Mouse (Mus musculus) liver (tissue): ENCODE measurements around the gene Slc8a3.
A peak's percentile ranks its signal among the peaks of the same experiment; 100 is the strongest.
"Not testable (repeated sequence)": the region's sequence is repeated elsewhere in the genome, so short reads cannot be mapped to it uniquely, and the experiment has no call there.

Experiments
- DNase-seq: peaks from one replicate; pipeline ENCODE4 v3.0.0-alpha.2; 2020; ENCODE audit warnings: mixed read lengths

Slc8a3 gene

DNA sequence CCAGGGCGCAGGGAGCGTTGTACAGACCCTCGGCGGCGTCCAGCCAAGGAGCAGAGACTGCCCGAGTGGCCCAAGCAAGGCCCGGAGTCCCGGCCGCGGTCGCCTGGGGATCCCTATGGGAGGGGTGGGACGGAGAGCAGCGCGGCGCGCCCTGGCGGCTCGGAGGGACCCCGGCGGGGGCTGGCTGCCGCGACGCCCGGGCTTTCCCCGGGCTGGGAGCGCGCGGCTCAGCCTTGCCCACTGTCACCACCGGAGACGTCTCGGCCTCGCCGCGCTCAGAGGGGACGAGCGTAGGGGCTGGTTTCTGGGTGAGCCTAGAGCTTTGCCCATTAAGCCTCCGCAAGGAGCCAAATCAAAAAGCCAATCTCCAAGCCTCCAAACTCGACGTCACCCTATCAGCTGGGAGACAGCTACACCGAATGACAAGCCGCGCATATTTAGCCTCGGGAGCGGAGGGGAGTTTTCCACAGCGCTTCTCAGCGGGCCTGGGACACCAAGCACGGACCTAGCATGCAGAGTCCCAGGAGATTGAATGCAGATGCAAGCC lies at the start of gene Slc8a3:
TSS of gene Slc8a3 (minus strand) at position 306 of the 547 bp plus-strand sequence.
- peak; percentile 5 for DNase-seq

DNA sequence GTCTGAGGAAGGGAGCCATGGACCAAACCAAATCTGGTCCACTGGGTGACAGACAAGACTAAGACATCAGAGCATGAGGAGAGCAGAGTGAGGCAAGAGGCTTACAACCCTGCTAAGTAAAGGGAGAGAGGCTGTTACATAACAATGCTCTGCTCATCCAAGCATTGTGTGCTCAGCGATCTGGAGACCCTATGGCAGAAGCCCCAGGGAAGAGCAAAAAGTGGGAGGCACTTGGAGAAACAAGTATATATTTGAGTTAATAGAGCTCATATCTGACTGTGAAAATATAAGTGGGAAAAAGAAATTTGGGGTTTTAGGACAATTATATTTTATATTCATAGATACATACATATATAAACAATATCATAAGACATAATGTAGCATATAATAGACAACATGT lies 46.4 kb upstream of the Slc8a3 start, which contains the start of gene Gm4787:
TSS of gene Gm4787 (minus strand) at position 101 of the 400 bp plus-strand sequence.
- DNase-seq: not testable (repeated sequence)

DNA sequence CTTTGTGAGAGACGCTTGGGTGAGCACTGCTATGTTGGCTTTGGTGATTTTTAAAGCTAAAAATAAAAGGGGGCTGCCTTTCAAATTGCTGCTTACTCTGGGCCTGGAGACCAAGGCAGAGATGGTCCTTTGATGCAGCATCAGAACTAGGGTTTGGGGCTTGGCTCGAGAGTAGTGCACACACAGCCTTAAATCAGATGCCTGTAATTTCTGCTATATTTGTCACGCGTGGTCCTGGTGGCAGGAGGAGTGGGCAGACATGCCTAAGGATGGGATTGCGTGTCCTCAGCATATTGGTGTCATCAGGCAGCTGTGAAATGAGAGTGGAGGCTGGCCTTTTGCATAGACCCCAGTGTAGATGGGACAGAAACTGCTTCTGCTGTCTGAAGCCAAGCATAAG lies 861 bp upstream of the Slc8a3 start:
- no peak for DNase-seq

DNA sequence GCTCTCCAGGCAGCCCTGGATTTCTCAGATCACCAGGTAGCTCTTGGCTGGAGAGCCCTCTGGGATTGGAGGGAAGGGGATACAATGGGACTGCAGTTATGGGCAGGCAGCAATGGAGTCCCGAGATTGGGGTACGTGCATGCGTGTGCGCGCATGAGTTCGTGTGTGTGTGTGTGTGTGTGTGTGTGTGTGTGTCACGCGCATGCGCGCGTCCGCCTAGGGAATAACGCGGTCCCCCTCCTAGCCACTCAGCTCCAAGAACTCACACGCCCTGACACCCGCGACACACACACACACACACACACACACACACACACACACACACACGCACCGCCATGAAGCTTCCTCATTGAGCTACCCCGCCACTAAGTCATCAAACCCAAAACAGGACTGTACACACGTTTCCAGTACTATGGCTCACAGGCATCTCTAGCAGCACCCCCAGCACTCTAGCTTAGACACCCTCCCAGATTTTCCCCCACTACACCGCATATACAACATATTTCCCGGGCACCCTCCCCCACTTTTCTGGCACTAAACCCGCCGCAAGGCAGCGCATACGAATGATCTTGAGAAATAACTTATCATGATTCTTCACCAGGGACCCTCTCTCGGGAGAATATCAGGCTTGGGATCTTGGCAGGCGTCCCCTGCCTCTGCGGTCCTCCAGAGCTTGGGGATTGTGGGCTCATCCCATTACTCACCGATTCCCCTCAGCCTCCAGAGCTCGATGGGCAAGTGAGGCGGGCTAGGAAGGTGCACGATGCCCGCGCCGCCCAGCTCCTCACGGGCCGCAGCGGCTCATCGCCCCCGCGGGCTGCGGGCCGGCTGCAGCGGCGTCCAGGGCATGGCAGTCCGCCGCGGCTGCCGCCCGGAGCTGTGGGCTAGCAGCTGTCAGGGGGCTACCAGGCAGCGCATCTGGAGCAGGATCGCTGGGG lies 774 bp downstream of the Slc8a3 start:
- peak; percentile 9 for DNase-seq

GRCm38 (mm10) chr12:81331046-81331638 lies 1.8 kb downstream of the Slc8a3 start:
- DNase-seq: no peak

GRCm38 (mm10) chr12:81324991-81325390 lies 8.0 kb downstream of the Slc8a3 start:
- DNase-seq: no peak

- DNase-seq: no peak
These were observed 8.9 kb downstream of the Slc8a3 start for GRCm38 (mm10) chr12:81324116-81324515.

- DNase-seq: no peak
These were observed 12.0 kb downstream of the Slc8a3 start for GRCm38 (mm10) chr12:81321021-81321420.

DNA sequence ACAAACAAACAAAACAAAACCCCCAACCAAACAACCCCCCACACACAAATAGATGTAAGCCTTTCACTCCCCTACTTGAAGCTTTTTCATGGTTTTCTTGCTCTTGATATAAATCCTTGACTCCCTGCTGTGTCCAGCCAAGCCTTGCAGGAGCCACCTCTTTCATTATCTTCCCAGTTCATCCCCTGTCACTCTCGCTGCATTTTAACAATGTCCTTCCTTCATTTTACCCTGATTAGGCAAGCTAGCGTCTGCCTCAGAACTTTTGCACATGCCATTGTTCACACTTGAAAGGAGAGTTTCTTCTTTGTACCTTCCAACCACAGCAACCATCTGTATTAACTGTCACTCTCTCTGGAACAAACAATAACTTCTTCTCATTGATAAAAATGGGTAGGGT lies 15.2 kb downstream of the Slc8a3 start:
- DNase-seq: no peak

DNA sequence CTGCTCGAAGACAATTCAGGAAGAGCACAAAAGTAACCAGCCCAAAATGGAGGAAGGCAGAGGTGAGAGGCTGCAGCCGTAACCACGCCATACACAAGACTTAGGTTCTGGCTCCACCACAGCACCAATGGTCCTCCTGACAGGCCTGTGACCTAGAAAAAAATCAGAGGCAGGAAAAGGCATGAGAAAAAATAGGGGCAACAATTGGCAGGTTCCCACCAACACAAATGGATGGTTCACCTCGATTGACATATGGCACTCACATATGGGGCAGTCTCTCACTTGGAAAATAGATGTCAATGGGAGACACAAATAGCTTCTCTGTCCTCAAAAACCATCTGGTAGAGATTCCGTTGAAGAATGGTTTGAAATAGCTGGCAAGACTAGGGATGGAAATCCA lies 17.0 kb downstream of the Slc8a3 start:
- no peak for DNase-seq

DNA sequence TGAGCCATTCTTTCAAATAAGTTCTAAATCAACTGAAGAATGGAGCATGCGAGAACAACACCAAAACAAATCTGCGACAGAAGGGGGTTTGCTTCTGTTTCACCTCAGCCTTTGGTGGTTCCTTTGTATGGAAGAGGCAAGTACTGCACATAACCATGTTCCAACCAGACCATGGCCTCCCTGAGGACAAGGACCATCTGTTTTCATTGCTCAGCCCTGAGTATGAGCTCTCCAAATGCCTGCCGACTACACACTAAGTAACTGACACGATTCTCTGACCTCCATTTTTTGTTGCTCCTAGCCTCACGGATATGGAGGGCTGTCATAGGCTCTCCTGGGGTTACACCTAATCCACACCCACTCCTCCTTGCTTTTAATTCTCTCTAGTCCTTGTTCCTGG lies 29.4 kb downstream of the Slc8a3 start:
- DNase-seq: no peak

DNA sequence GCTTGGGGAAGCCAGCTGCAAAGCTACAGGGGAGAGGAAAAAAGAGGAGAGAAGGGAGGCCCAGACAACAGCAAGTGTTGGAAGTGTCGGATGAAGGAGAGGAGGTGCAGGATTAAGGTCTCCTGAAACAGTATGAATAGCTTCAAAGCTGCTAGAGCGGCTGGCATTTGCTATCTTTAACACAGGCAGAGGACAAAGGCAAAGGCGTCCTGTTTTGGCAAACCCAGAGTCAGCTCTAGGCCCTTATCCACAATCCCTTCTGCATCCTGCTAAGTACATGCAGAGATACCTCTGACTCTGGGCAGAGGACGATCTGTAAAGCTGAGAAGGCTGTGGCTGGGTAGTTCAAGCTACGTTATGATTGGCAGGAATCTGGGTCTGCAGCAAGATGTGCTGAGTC lies 38.4 kb downstream of the Slc8a3 start:
- DNase-seq: no peak

DNA sequence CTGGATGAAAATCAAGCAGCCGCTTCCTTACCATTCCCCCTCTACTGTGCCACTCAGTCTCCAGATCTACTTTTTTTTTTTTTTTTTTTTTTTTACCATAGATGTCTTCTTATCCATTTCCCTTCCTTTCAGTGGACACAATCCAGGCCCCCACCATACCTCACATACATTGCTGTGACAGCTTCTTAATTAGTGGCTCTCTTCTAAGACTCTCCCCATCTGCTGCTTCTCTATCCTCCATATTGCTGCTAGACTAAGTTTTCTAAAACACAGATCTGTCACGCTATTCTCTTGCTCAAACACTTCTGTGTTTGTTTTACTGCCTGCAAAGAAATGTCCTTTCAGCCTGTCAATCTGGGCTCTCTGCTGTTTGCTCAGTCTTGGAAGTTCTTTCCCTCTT lies 54.9 kb downstream of the Slc8a3 start:
- DNase-seq: no peak

- DNase-seq: no peak
These were observed 58.4 kb downstream of the Slc8a3 start for GRCm38 (mm10) chr12:81274616-81275015.

- DNase-seq: no peak
These were observed 59.6 kb downstream of the Slc8a3 start for GRCm38 (mm10) chr12:81273333-81273732.

- DNase-seq: no peak
These were observed 63.7 kb downstream of the Slc8a3 start for GRCm38 (mm10) chr12:81269246-81269645.

DNA sequence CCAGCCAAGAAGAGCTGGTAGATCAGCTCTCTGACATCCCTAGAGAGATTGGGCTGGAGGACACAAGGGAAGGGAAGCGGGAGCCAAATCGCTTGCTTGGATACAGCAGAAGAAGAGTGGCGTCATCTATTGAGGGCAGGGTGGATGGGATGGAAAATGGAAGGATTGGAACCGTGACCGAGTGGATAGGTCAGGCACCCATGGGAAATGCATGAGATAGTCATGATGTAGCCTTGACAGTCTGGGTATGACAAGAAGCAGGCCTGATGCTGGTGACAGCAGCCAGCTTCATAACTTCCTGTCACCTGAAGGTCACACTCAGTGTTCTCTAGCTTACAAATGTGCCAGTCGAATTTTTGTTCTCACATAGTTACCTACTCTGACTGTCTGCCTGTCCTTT lies 70.2 kb downstream of the Slc8a3 start:
- no peak for DNase-seq

GRCm38 (mm10) chr12:81258215-81258614 lies 74.8 kb downstream of the Slc8a3 start:
- DNase-seq: no peak

- DNase-seq: no peak
These were observed 87.6 kb downstream of the Slc8a3 start for GRCm38 (mm10) chr12:81245411-81245810.

DNA sequence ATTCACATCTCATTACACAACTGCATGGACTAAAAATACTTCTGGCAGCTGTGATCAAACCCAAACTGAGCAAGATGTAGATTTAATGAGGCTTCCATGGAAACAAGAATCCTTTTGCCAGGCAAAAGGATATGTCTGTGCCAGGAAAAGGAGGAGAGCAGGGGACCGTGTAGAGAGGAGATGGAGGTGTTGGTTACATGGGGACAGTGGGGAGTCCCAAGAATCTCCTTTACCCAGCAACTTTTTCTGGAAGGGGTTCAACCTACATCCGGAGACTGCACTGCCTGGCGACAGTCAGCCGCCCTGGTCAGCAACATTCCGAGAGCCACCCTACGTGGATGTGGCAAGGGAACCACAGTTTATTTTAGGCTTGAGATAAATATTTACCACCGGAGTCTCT lies 88.0 kb downstream of the Slc8a3 start:
- DNase-seq: no peak

- no peak for DNase-seq
These were observed 88.5 kb downstream of the Slc8a3 start for GRCm38 (mm10) chr12:81244492-81244891.

GRCm38 (mm10) chr12:81241676-81242075 lies 91.3 kb downstream of the Slc8a3 start:
- DNase-seq: no peak

DNA sequence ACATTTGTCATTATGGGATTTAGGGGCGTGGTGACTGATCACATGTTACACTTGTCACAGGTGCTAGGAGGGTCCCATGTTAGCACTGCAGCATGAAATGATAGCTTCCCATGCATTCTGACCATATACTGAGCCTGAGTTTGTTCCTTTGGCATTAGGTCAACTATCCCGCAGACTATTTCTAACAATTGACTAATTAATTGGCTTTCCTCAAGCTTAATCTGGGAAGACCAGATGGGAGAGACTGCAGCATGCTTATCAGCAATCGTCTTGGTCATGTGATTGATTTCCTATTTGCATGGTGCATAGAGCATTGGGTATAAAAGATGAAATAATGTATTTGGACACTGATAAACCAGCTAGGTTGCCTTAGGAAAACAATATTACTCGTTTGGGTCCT lies 91.9 kb downstream of the Slc8a3 start:
- no peak for DNase-seq

GRCm38 (mm10) chr12:81237158-81237557 lies 95.8 kb downstream of the Slc8a3 start:
- no peak for DNase-seq
